Mouse (Mus musculus): ENCODE data around the gene Sorbs1. TPM values are rescaled to one million over a fixed set of nuclear protein-coding genes. Genes with fewer than 3 reads are reported as not detected.

Gene Sorbs1
- polyA plus RNA-seq, 2 experiments = 11.3 to 31.0 TPM

DNA sequence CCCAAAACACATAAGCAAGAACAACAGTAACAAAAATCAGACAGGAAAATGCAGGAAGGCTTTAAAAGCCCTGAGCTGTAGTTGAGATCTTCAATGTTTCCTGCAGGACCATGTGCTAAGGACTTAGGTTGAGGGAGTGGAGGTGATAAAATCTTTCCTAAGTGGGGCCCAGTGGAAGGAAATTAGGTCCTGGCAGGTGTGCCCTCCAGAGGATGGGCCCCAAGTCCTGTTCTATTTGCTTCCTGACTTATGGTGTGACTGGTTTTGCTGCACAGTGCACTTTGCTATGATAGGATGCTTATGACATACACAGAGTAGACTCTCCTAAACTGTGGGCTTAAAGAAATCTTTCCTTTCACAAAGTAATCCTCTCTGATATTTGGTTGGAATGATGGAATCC is 14.7 kb upstream of the Sorbs1 start:
- ATAC-seq (ENCODE audit: insufficient read depth) = no peak
- no peak overlapping the region for H3K4me2 ChIP-seq (ENCODE audit: low read depth)

DNA sequence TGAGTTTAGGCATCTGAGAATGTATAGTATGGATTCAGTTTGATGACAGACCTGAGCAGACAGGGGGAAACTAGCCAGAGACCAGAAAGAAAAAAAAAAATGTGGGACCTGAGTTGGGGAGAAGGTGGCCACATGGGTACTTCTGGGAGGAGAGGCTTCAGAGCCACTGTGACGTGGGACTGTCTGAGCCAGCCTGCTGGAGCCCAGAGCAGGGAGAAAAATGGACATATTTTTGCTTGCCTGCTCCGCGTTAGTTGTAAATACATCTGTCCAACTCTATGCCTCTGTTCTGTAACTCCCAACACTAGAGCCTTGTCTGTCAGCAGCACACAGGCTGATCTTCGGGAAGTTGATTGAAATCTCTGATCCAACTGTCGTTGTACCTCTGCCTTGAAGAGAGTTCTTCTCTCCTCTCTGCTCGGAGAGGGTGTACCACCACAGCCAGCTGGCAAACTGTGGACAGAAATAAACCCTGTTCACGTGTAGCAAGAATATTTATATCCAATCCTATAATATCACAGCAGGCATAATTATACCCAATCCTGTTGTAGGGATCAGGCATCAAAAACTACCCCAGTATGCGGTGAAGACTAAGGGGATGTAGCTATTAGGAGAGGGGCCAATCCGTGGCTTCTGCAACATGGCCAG is 12.9 kb upstream of the Sorbs1 start:
- no peak overlapping the region for H3K4me3 ChIP-seq (ENCODE audit: insufficient read depth in 1 of 2, low read depth in 2 of 2, low read length in 2 of 2)
- DNase-seq (ENCODE audit: low read depth in 3 of 3, low spot score in 3 of 3) (no peak), ATAC-seq (ENCODE audit: insufficient read depth) (no peak)
- no peak for TF ChIP-seq CTCF (IDR thresholded peaks at IDR 0.05; ENCODE audit: low read depth)
- no peak for TF ChIP-seq EP300 (IDR thresholded peaks at IDR 0.05; ENCODE audit: low read depth)
- no peaks in the 10 kb centered on the region for H3K4me1 ChIP-seq (replicated peaks; ENCODE audit: control insufficient read depth in 2 of 2, insufficient read depth in 2 of 2, low read length in 1 of 2)
- H3K9me3 ChIP-seq (ENCODE audit: control insufficient read depth, low read length) = no peaks in the 10 kb centered on the region
- WGBS (ENCODE audit: insufficient replicate concordance) = 54% methylated on average over 9 of the region's 9 CpGs
- no peaks in the 10 kb centered on the region for H3K36me3 ChIP-seq (replicated peaks; ENCODE audit: control insufficient read depth, insufficient read depth, low read depth)
- H3K9ac ChIP-seq (replicated peaks) = no peak overlapping the region
- no peaks in the 10 kb centered on the region for H3K27me3 ChIP-seq (ENCODE audit: control insufficient read depth, insufficient read depth, low read length)
- H3K4me2 ChIP-seq (ENCODE audit: low read depth) = no peak overlapping the region
- no peak overlapping the region for H3K27ac ChIP-seq

More for the DNA sequence above, 14.7 kb upstream of the Sorbs1 start:
- Histone ChIP-seq H3K36me3 (replicated peaks; ENCODE audit: control insufficient read depth, insufficient read depth, low read depth) (no peaks in the 10 kb centered on the region), H3K27me3 (ENCODE audit: control insufficient read depth, insufficient read depth, low read length) (no peaks in the 10 kb centered on the region), H3K4me1 (replicated peaks; ENCODE audit: control insufficient read depth in 2 of 2, insufficient read depth in 2 of 2, low read length in 1 of 2) (no peaks in the 10 kb centered on the region), H3K9me3 (ENCODE audit: control insufficient read depth, low read length) (no peaks in the 10 kb centered on the region), H3K4me3 (ENCODE audit: insufficient read depth in 1 of 2, low read depth in 2 of 2, low read length in 2 of 2) (no peak overlapping the region), H3K27ac (no peak overlapping the region), H3K9ac (replicated peaks) (no peak overlapping the region)
- TF ChIP-seq EP300 (IDR thresholded peaks at IDR 0.05; ENCODE audit: low read depth) = no peak
- TF ChIP-seq CTCF (IDR thresholded peaks at IDR 0.05; ENCODE audit: low read depth) = no peak
- DNase-seq (ENCODE audit: low read depth in 3 of 3, low spot score in 3 of 3) = no peak

DNA sequence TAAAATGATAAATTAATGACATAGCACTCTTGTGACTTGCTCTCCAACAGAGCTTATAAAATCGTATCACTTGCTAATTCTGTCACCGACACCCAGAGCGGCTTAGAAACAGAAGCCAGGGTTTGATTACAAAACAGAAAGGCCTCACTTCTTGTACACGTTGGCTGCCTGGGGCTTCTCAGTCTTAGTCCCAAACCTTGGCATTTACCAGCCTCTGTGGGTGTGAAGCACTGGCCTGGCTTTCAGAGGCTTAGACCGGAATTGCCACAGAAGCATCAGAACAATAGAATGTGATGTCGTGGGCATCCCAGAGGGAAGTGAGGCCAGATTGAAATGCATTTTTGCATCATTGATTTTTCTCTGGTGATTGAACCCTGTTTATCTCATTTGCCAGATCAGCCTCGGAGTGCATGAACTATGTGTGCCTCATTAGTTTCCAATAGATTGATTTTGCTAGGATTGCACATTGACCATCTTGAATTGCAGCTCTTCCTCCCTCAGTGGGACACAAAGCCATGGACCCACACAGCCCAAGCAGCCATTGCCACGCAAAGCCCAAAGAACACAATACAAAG is 9.9 kb upstream of the Sorbs1 start:
- DNase-seq (ENCODE audit: low read depth in 3 of 3, low spot score in 3 of 3) = no peak
- WGBS (ENCODE audit: insufficient replicate concordance) = 64% methylated on average over 8 of the region's 8 CpGs

DNA sequence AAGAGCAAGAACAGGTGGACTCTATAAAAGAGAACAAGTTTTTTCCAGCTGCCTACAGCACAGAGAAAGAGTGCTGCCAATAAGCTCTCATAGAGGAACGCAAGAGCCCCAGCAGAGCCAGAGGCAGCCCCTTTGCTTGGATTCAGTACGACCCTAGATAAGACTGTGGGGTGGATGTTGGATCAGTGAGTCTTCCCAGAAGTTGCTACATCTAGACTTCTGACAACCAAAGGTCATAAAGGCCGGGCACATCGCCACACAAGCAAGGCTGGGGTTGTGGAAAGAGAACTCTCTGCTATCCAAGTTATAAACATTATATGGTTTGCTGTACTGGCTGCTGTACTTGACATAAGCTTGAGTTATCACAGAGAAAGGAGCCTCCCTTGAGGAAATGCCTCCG is 6.8 kb upstream of the Sorbs1 start:
- 74% methylated on average over 5 of the region's 5 CpGs for WGBS (ENCODE audit: insufficient replicate concordance)
- TF ChIP-seq EP300 (IDR thresholded peaks at IDR 0.05; ENCODE audit: low read depth) (no peak), CTCF (IDR thresholded peaks at IDR 0.05; ENCODE audit: low read depth) (no peak)
- no peak for DNase-seq (ENCODE audit: low read depth in 3 of 3, low spot score in 3 of 3)
- Histone ChIP-seq H3K36me3 (replicated peaks; ENCODE audit: control insufficient read depth, insufficient read depth, low read depth) (no peaks in the 10 kb centered on the region), H3K9ac (replicated peaks) (no peak overlapping the region), H3K9me3 (ENCODE audit: control insufficient read depth, low read length) (no peaks in the 10 kb centered on the region), H3K27me3 (ENCODE audit: control insufficient read depth, insufficient read depth, low read length) (no peaks in the 10 kb centered on the region), H3K4me2 (ENCODE audit: low read depth) (no peak overlapping the region), H3K4me3 (ENCODE audit: insufficient read depth in 1 of 2, low read depth in 2 of 2, low read length in 2 of 2) (no peak overlapping the region), H3K27ac (no peak overlapping the region), H3K4me1 (replicated peaks; ENCODE audit: control insufficient read depth in 2 of 2, insufficient read depth in 2 of 2, low read length in 1 of 2) (no peaks in the 10 kb centered on the region)
- ATAC-seq (ENCODE audit: insufficient read depth) = no peak

More for the DNA sequence above, 9.9 kb upstream of the Sorbs1 start:
- no peak overlapping the region for H3K27ac ChIP-seq
- TF ChIP-seq CTCF (IDR thresholded peaks at IDR 0.05; ENCODE audit: low read depth) = no peak
- no peak for TF ChIP-seq EP300 (IDR thresholded peaks at IDR 0.05; ENCODE audit: low read depth)
- no peaks in the 10 kb centered on the region for H3K27me3 ChIP-seq (ENCODE audit: control insufficient read depth, insufficient read depth, low read length)
- H3K36me3 ChIP-seq (replicated peaks; ENCODE audit: control insufficient read depth, insufficient read depth, low read depth) = no peaks in the 10 kb centered on the region
- no peak overlapping the region for H3K4me2 ChIP-seq (ENCODE audit: low read depth)
- no peaks in the 10 kb centered on the region for H3K4me1 ChIP-seq (replicated peaks; ENCODE audit: control insufficient read depth in 2 of 2, insufficient read depth in 2 of 2, low read length in 1 of 2)
- no peak for ATAC-seq (ENCODE audit: insufficient read depth)
- no peak overlapping the region for H3K9ac ChIP-seq (replicated peaks)
- no peak overlapping the region for H3K4me3 ChIP-seq (ENCODE audit: insufficient read depth in 1 of 2, low read depth in 2 of 2, low read length in 2 of 2)
- no peaks in the 10 kb centered on the region for H3K9me3 ChIP-seq (ENCODE audit: control insufficient read depth, low read length)

DNA sequence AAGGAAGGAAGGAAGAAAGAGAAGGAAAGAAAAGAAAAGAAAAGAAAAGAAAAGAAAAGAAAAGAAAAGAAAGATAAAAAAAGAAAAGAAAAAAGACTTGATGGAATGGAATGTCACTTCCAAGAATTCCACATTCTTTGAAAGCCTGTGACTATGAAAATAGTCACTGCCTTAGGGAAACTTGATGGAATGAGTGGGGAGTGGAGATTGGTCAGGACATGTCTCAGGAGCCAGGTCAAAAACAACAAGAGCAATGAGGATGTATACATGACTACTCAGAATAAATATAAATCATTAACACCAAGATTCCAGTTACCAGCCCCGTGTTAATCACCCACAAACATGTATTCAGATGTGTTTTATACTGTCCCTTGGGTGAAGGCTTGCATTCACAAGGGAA is 5.1 kb upstream of the Sorbs1 start:
- Histone ChIP-seq H3K4me3 (ENCODE audit: insufficient read depth in 1 of 2, low read depth in 2 of 2, low read length in 2 of 2) (no peak overlapping the region), H3K9me3 (ENCODE audit: control insufficient read depth, low read length) (no peaks in the 10 kb centered on the region), H3K9ac (replicated peaks) (no peak overlapping the region), H3K27me3 (ENCODE audit: control insufficient read depth, insufficient read depth, low read length) (no peaks in the 10 kb centered on the region), H3K4me2 (ENCODE audit: low read depth) (no peak overlapping the region), H3K27ac (no peak overlapping the region), H3K4me1 (replicated peaks; ENCODE audit: control insufficient read depth in 2 of 2, insufficient read depth in 2 of 2, low read length in 1 of 2) (peaks cover 0 to 7% of the 10 kb centered on the region in 2 experiments; a peak in 1 of 4 replicates), H3K36me3 (replicated peaks; ENCODE audit: control insufficient read depth, insufficient read depth, low read depth) (no peaks in the 10 kb centered on the region)
- WGBS (ENCODE audit: insufficient replicate concordance) = 55% methylated on average over 1 of the region's 1 CpGs
- TF ChIP-seq EP300 (IDR thresholded peaks at IDR 0.05; ENCODE audit: low read depth) = no peak
- no peak for TF ChIP-seq CTCF (IDR thresholded peaks at IDR 0.05; ENCODE audit: low read depth)
- no peak for DNase-seq (ENCODE audit: low read depth in 3 of 3, low spot score in 3 of 3)
- no peak for ATAC-seq (ENCODE audit: insufficient read depth)

Measured in liver, embryonic 14.5 days (tissue).